Mouse (Mus musculus) liver, embryonic 14.5 days (tissue): ENCODE measurements around the gene Haspin.

ENCODE experiments used
- CTCF ChIP-seq: IDR thresholded peaks from 2 replicates; pipeline ENCODE4 v1.5.1; 2016; ENCODE audit warnings: antibody characterized with exemption, low read depth, control low read depth
- EP300 ChIP-seq: IDR thresholded peaks from 2 replicates; pipeline ENCODE4 v1.6.1; 2016; ENCODE audit warnings: antibody characterized with exemption, low read depth

GRCm38 (mm10) chr11:73087700-73088480 is 50.2 kb downstream of the Haspin start:
- TF ChIP-seq CTCF (no peak), EP300 (no peak)
